Mouse (Mus musculus): ENCODE results near the gene Irf1. TPM values are rescaled to one million over a fixed set of nuclear protein-coding genes. Genes with fewer than 3 reads are reported as not detected.

Irf1 gene
- total and polyA plus RNA-seq, 2 experiments from 2014 or later: 4.4 to 8.5 TPM

DNA sequence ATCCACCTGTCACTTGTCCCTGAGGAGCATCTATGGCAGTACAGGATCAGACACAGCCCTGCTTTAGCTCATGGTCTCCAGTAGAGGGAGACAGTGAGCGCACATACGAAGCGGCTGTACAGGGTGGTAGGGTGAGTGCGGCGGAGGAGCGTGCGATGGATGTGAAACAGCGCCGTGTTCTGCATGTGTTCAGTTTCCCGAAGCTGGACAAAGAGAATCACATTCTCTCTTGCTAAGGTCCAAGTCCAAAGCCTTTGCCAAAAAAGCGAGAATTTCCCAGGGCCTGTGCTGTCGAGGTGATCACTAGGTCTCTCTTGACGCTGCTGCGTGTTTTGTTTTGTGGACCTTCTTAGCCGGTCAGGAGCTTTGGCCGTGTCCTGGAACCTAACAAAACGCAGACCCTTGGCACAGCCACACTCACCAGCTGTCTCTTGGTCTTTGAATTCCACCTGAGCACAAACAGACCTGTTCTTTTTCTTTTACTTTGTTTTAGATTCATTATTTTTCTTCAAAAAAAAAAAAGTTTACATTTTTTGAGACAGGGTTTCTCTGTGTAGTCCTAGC lies 34.0 kb upstream of the Irf1 start:
- Histone ChIP-seq H3K9ac (replicated peaks; ENCODE audit: low read length) (0 out of 2 replicates have a peak overlapping the region, but pooled peaks have one; percentile 5), H3K27me3 (ENCODE audit: insufficient read depth, low read length) (no peaks in the 10 kb centered on the region), H3K4me2 (ENCODE audit: low read depth, low read length) (peak overlapping the region; percentile 48), H3K4me1 (ENCODE audit: insufficient read depth, low read length) (no peaks in the 10 kb centered on the region), H3K36me3 (ENCODE audit: insufficient read depth, low read length) (no peaks in the 10 kb centered on the region), H3K9me3 (ENCODE audit: low read length) (no peaks in the 10 kb centered on the region), H3K4me3 (ENCODE audit: low read length) (no peak overlapping the region), H3K27ac (no peak overlapping the region)
- peak; percentile 97 for TF ChIP-seq CTCF (IDR thresholded peaks at IDR 0.05; ENCODE audit: low read depth)
- DNase-seq (ENCODE audit: low spot score): peak; percentile 90
- ATAC-seq: peak; percentile 90
- 31% methylated on average over 17 of the region's 17 CpGs for WGBS

DNA sequence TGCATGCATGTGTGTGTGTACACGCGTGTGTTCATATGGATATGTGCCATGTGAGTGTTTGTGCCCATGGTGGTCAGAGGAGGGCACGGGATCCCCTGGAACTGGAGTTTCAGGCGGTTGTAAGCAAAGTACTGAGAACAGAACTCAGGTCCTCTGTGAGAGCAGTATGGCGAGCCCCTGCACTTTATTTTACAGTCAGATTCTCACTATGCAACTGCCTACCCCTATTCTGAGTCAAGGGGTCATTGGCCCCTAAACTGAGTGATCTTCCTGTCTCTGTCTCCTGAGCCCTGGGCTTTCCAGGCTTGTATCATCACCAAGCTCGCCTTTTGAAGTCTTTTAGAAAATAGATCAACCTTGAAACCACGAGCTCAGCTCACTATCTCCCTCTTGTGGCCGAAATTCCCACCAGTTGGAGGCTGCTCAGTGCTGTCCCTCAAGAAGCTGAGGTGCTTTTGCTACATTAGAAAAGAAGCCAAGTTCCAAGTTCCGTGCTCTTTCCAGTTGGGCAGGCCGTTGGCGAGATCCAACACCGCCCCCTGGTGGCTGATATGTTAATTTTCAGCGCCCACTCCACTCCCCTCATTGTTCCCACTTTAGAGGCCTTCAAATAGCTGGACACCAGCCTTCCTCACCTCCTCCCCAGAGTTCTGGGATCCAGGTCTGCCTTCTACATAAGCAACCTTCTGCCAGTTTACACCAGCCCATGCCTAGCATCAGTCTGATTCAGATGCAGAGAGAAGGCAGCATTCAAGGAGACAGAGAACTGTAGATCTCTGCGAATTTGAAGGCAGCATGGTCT lies 32.8 kb upstream of the Irf1 start:
- Histone ChIP-seq H3K36me3 (ENCODE audit: insufficient read depth, low read length) (no peaks in the 10 kb centered on the region), H3K4me1 (ENCODE audit: insufficient read depth, low read length) (no peaks in the 10 kb centered on the region), H3K4me2 (ENCODE audit: low read depth, low read length) (no peak overlapping the region), H3K27me3 (ENCODE audit: insufficient read depth, low read length) (no peaks in the 10 kb centered on the region), H3K9ac (replicated peaks; ENCODE audit: low read length) (no peak overlapping the region), H3K4me3 (ENCODE audit: low read length) (no peak overlapping the region), H3K27ac (no peak overlapping the region), H3K9me3 (ENCODE audit: low read length) (no peaks in the 10 kb centered on the region)
- peak; percentile 87 for DNase-seq (ENCODE audit: low spot score)
- TF ChIP-seq CTCF (IDR thresholded peaks at IDR 0.05; ENCODE audit: low read depth): peak; percentile 88
- ATAC-seq: peak; percentile 78
- 48% methylated on average over 14 of the region's 14 CpGs for WGBS

DNA sequence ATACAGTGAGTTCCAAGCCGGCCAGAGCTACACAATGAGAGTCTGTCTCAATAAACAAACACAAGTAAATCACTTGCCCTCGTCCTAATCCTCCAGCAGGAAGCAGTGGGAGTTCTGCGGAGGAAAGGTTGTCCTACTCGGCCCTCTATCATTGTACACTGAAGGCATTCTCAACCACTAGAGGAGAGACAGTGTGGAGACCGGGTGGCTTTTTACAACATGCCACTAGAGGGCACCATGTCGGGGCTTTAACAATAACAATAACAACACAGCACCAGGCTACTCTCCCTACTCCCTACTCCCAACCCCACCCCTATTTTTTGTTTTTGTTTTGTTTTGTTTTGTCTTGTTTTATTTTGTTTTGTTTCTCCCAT lies 32.3 kb upstream of the Irf1 start:
- WGBS: 36% methylated on average over 6 of the region's 6 CpGs
- no peak overlapping the region for H3K4me2 ChIP-seq (ENCODE audit: low read depth, low read length)
- TF ChIP-seq CTCF (IDR thresholded peaks at IDR 0.05; ENCODE audit: low read depth): peak; percentile 59
- no peaks in the 10 kb centered on the region for H3K4me1 ChIP-seq (ENCODE audit: insufficient read depth, low read length)
- ATAC-seq (peak; percentile 41; the same call in 1 of the 2 replicates), DNase-seq (ENCODE audit: low spot score) (peak; percentile 61)
- no peaks in the 10 kb centered on the region for H3K9me3 ChIP-seq (ENCODE audit: low read length)
- no peak overlapping the region for H3K9ac ChIP-seq (replicated peaks; ENCODE audit: low read length)
- H3K27ac ChIP-seq: no peak overlapping the region
- no peaks in the 10 kb centered on the region for H3K36me3 ChIP-seq (ENCODE audit: insufficient read depth, low read length)
- no peaks in the 10 kb centered on the region for H3K27me3 ChIP-seq (ENCODE audit: insufficient read depth, low read length)
- H3K4me3 ChIP-seq (ENCODE audit: low read length): no peak overlapping the region

DNA sequence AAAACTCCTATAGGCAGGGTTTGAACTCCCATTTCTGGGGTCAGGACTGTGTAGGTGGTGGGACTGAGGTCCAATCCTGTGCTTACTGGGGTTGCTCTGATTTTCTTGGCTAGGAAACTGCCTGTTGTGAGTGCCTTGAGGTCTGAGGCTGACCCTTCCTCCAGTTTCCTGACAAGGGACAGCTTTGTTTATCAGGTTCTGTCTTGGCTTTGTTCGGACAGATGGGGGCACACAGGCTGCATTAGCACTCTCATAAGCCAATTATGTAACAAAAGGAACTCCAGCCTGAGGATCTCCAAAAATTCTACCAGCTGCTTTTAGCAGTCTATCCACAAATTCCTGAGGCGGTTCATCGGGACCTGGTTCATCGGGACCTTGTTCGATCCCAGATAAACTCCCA lies 27.5 kb upstream of the Irf1 start:
- Histone ChIP-seq H3K4me1 (ENCODE audit: insufficient read depth, low read length) (no peaks in the 10 kb centered on the region), H3K27ac (no peak overlapping the region), H3K27me3 (ENCODE audit: insufficient read depth, low read length) (no peaks in the 10 kb centered on the region), H3K4me3 (ENCODE audit: low read length) (no peak overlapping the region), H3K36me3 (ENCODE audit: insufficient read depth, low read length) (no peaks in the 10 kb centered on the region), H3K4me2 (ENCODE audit: low read depth, low read length) (no peak overlapping the region), H3K9ac (replicated peaks; ENCODE audit: low read length) (no peak overlapping the region), H3K9me3 (ENCODE audit: low read length) (no peaks in the 10 kb centered on the region)
- 26% methylated on average over 5 of the region's 5 CpGs for WGBS
- ATAC-seq: peak; percentile 40; the same call in 1 of the 2 replicates
- TF ChIP-seq CTCF (IDR thresholded peaks at IDR 0.05; ENCODE audit: low read depth): peak; percentile 43
- DNase-seq (ENCODE audit: low spot score): peak; percentile 23

- no peak overlapping the region for H3K9ac ChIP-seq (replicated peaks; ENCODE audit: low read length)
- no peaks in the 10 kb centered on the region for H3K27me3 ChIP-seq (ENCODE audit: insufficient read depth, low read length)
- no peak for TF ChIP-seq CTCF (IDR thresholded peaks at IDR 0.05; ENCODE audit: low read depth)
- no peak overlapping the region for H3K4me2 ChIP-seq (ENCODE audit: low read depth, low read length)
- H3K4me3 ChIP-seq (ENCODE audit: low read length): no peak overlapping the region
- H3K36me3 ChIP-seq (ENCODE audit: insufficient read depth, low read length): no peaks in the 10 kb centered on the region
- ATAC-seq: no peak
- 96% methylated on average over 2 of the region's 2 CpGs for WGBS
- no peak overlapping the region for H3K27ac ChIP-seq
- H3K9me3 ChIP-seq (ENCODE audit: low read length): no peaks in the 10 kb centered on the region
- H3K4me1 ChIP-seq (ENCODE audit: insufficient read depth, low read length): no peaks in the 10 kb centered on the region
- no peak for DNase-seq (ENCODE audit: low spot score)
These were observed 24.6 kb upstream of the Irf1 start for GRCm38 (mm10) chr11:53745260-53745659.

GRCm38 (mm10) chr11:53747985-53748384 lies 21.8 kb upstream of the Irf1 start:
- no peak overlapping the region for H3K4me3 ChIP-seq (ENCODE audit: low read length)
- DNase-seq (ENCODE audit: low spot score) (no peak), ATAC-seq (no peak)
- no peak for TF ChIP-seq CTCF (IDR thresholded peaks at IDR 0.05; ENCODE audit: low read depth)
- no peaks in the 10 kb centered on the region for H3K36me3 ChIP-seq (ENCODE audit: insufficient read depth, low read length)
- no peaks in the 10 kb centered on the region for H3K4me1 ChIP-seq (ENCODE audit: insufficient read depth, low read length)
- no peaks in the 10 kb centered on the region for H3K9me3 ChIP-seq (ENCODE audit: low read length)
- 96% methylated on average over 9 of the region's 9 CpGs for WGBS
- H3K4me2 ChIP-seq (ENCODE audit: low read depth, low read length): no peak overlapping the region
- no peaks in the 10 kb centered on the region for H3K27me3 ChIP-seq (ENCODE audit: insufficient read depth, low read length)
- no peak overlapping the region for H3K27ac ChIP-seq
- H3K9ac ChIP-seq (replicated peaks; ENCODE audit: low read length): no peak overlapping the region

- ATAC-seq (no peak), DNase-seq (ENCODE audit: low spot score) (no peak)
- WGBS: 92% methylated on average over 6 of the region's 6 CpGs
- no peak overlapping the region for H3K4me2 ChIP-seq (ENCODE audit: low read depth, low read length)
- no peaks in the 10 kb centered on the region for H3K4me1 ChIP-seq (ENCODE audit: insufficient read depth, low read length)
- no peaks in the 10 kb centered on the region for H3K36me3 ChIP-seq (ENCODE audit: insufficient read depth, low read length)
- H3K4me3 ChIP-seq (ENCODE audit: low read length): no peak overlapping the region
- TF ChIP-seq CTCF (IDR thresholded peaks at IDR 0.05; ENCODE audit: low read depth): no peak
- no peaks in the 10 kb centered on the region for H3K27me3 ChIP-seq (ENCODE audit: insufficient read depth, low read length)
- no peaks in the 10 kb centered on the region for H3K9me3 ChIP-seq (ENCODE audit: low read length)
- no peak overlapping the region for H3K9ac ChIP-seq (replicated peaks; ENCODE audit: low read length)
- H3K27ac ChIP-seq: no peak overlapping the region
These were observed 21.2 kb upstream of the Irf1 start for GRCm38 (mm10) chr11:53748614-53749013.

Measured in hindbrain, postnatal 0 days (tissue).